Mouse (Mus musculus): ENCODE results near the gene Prr23a2. TPM values are rescaled to one million over a fixed set of nuclear protein-coding genes. Genes with fewer than 3 reads are reported as not detected.

Prr23a2 gene
- polyA plus RNA-seq, 1 experiment from 2014 or later: not detected

DNA sequence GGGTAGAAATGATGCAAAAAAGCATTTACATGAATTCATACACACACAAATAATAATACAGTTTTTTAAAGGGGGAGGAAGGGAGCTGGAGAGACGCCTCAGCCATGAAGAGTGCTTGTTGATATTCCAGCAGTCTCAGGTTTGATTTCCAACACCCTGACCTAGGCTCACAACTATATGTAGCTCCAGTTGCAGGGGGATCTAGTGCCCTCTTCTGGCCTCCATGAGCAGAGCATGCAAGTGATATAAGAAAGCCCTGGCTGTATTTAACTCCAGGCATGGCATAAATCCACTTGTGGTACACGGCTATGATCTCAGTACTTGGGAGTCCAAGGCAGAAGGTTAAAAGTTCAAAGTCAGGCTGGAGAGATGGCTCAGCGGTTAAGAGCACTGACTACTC lies 7.2 kb downstream of the Prr23a2 start:
- H3K4me1 ChIP-seq: no peaks in the 10 kb centered on the region
- ATAC-seq (ENCODE audit: low FRiP score, low read depth): no peak
- H3K27ac ChIP-seq: no peak overlapping the region
- no peaks in the 10 kb centered on the region for H3K27me3 ChIP-seq (replicated peaks)
- no peak overlapping the region for H3K4me3 ChIP-seq
- H3K9me3 ChIP-seq: 0 out of 2 replicates have a peak, but pooled peaks cover 2% of the 10 kb centered on the region
- no peak overlapping the region for H3K9ac ChIP-seq
- WGBS: 74% methylated on average over 3 of the region's 3 CpGs
- no peaks in the 10 kb centered on the region for H3K36me3 ChIP-seq
- H3K4me2 ChIP-seq (replicated peaks): no peak overlapping the region

DNA sequence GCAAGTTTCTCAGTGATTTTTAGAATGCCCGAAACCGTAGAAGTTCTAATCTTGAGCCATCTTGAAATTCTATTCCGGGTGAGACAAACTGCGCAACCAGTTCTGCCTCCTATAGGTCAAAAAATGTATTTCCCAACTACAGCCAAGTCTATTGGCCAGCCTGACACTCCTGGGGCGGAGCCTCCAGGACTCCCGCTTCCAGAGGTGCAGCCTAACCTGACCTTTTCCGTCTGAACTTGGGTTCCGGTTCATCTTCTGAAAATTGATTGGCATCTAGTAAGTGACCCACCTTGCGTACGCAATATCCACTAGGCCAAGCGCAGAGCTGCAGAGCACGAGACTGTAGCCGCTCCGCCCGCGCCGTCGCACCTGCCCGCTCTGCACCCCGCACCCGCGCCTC lies 8.3 kb downstream of the Prr23a2 start, which contains the start of gene Prr23a3:
Gene Prr23a3 (plus strand): TSS at position 197 of the 400 bp plus-strand sequence.
- 54% methylated on average over 22 of the region's 22 CpGs for WGBS
- Histone ChIP-seq H3K4me2 (replicated peaks) (0 out of 2 replicates have a peak within 1 kb of the TSS, but pooled peaks have one; percentile 7), H3K4me1 (no peaks in the 10 kb centered on the region), H3K9ac (no peak within 1 kb of the TSS), H3K36me3 (no peaks in the 10 kb centered on the region), H3K9me3 (0 out of 2 replicates have a peak, but pooled peaks cover 2% of the 10 kb centered on the region), H3K4me3 (no peak within 1 kb of the TSS), H3K27me3 (replicated peaks) (no peaks in the 10 kb centered on the region), H3K27ac (no peak within 1 kb of the TSS)
- no peak for ATAC-seq (ENCODE audit: low FRiP score, low read depth)

- no peak for ATAC-seq (ENCODE audit: low FRiP score, low read depth)
- no peak overlapping the region for H3K4me3 ChIP-seq
- H3K9ac ChIP-seq: no peak overlapping the region
- no peaks in the 10 kb centered on the region for H3K36me3 ChIP-seq
- H3K27me3 ChIP-seq (replicated peaks): no peaks in the 10 kb centered on the region
- H3K9me3 ChIP-seq: peaks cover 4% of the 10 kb centered on the region; the same call in 1 of the 2 replicates
- no peaks in the 10 kb centered on the region for H3K4me1 ChIP-seq
- 78% methylated on average over 1 of the region's 1 CpGs for WGBS
- H3K4me2 ChIP-seq (replicated peaks): no peak overlapping the region
- H3K27ac ChIP-seq: no peak overlapping the region
Measured at GRCm38 (mm10) chr9:98901486-98901885, 45.2 kb downstream of the Prr23a2 start.

- 87% methylated on average over 2 of the region's 2 CpGs for WGBS
- no peak for ATAC-seq (ENCODE audit: low FRiP score, low read depth)
- Histone ChIP-seq H3K36me3 (no peaks in the 10 kb centered on the region), H3K27me3 (replicated peaks) (no peaks in the 10 kb centered on the region), H3K4me1 (no peaks in the 10 kb centered on the region), H3K27ac (no peak within 1 kb of the TSS), H3K4me2 (replicated peaks) (no peak within 1 kb of the TSS), H3K4me3 (no peak within 1 kb of the TSS), H3K9ac (no peak within 1 kb of the TSS), H3K9me3 (no peaks in the 10 kb centered on the region)
Measured at GRCm38 (mm10) chr9:98902819-98903218, 46.5 kb downstream of the Prr23a2 start, which contains the start of gene 7420426K07Rik. Gene 7420426K07Rik, plus strand, starts transcription at chr9:98903119.

Other genes with a start within 250 kb of the Prr23a2 start
- gene Prr23a1, start 14.0 kb upstream of the Prr23a2 start, polyA plus RNA-seq (2016; fragmentation: Nextera tagmentation; extraction: Ambion mirVana): not detected in 2 replicates
- gene Prr23a3, start 8.3 kb downstream of the Prr23a2 start, polyA plus RNA-seq (2016; fragmentation: Nextera tagmentation; extraction: Ambion mirVana): 0.15 TPM in 1 of 2 replicates, not detected in the other
- not detected in 2 replicates for gene 7420426K07Rik, start 46.6 kb downstream of the Prr23a2 start, polyA plus RNA-seq (2016; fragmentation: Nextera tagmentation; extraction: Ambion mirVana)
- 0.73 and 1.2 TPM in 2 replicates for gene Foxl2, start 98.8 kb downstream of the Prr23a2 start, polyA plus RNA-seq (2016; fragmentation: Nextera tagmentation; extraction: Ambion mirVana)
- gene Faim, start 129.9 kb downstream of the Prr23a2 start, polyA plus RNA-seq (2016; fragmentation: Nextera tagmentation; extraction: Ambion mirVana): 81.7 and 93.4 TPM in 2 replicates
- gene Gm1123, start 179.2 kb downstream of the Prr23a2 start, polyA plus RNA-seq (2016; fragmentation: Nextera tagmentation; extraction: Ambion mirVana): not detected in 2 replicates

Measured in neural tube, embryonic 12.5 days (tissue).